Mouse (Mus musculus) heart, postnatal 10 days (tissue): ENCODE results near the gene Bgn. TPM values are rescaled to one million over a fixed set of nuclear protein-coding genes. Genes with fewer than 3 reads are reported as not detected.

ENCODE experiments used
- total RNA-seq, 2 experiments: library from RNA; stranded (reverse); gene quantifications; 2 replicates each; pipeline ENCODE4 v1.2.3; 2021

Gene Bgn
- total RNA-seq, 2 experiments from 2014 or later, result 276 to 309 TPM

Other genes starting within 250 kb of the Bgn start
- not detected for gene Xlr4c, start 240.5 kb upstream of the Bgn start, total RNA-seq
- gene Xlr3c, start 218.2 kb upstream of the Bgn start, total RNA-seq, result not detected
- not detected for gene Xlr5a, start 190.6 kb upstream of the Bgn start, total RNA-seq
- gene Xlr5c, start 190.6 kb upstream of the Bgn start, total RNA-seq, result not detected
- gene Gm45015, start 146.8 kb upstream of the Bgn start, total RNA-seq, result not detected
- gene Zfp275, start 141.0 kb upstream of the Bgn start, total RNA-seq, result 1 to 10 TPM; 6.7 to 8.1 TPM
- not detected for gene Gm18336, start 84.9 kb upstream of the Bgn start, total RNA-seq
- gene Zfp92, start 72.5 kb upstream of the Bgn start, total RNA-seq, result not detected
- gene Trex2, start 48.3 kb upstream of the Bgn start, total RNA-seq, result not detected
- 10 to 100 TPM; 14.5 to 16.3 TPM for gene Haus7, start 24.6 kb upstream of the Bgn start, total RNA-seq
- under 1 TPM in 1 of 2 experiments, not detected in 1; 0.15 TPM for gene Atp2b3, start 19.5 kb downstream of the Bgn start, total RNA-seq
- gene Dusp9, start 155.8 kb downstream of the Bgn start, total RNA-seq, result under 1 TPM in 1 of 2 experiments, not detected in 1; 0.14 TPM
- gene Pnck, start 176.5 kb downstream of the Bgn start, total RNA-seq, result 1 to 10 TPM; 8.0 to 8.4 TPM
- 100 to 1,000 TPM; 112 to 126 TPM for gene Slc6a8, start 189.5 kb downstream of the Bgn start, total RNA-seq
- gene Bcap31, start 232.6 kb downstream of the Bgn start, total RNA-seq, result 100 to 1,000 TPM in 1 of 2 experiments, 10 to 100 TPM in 1; 99.5 to 104 TPM
- gene Abcd1, start 233.0 kb downstream of the Bgn start, total RNA-seq, result 10 to 100 TPM; 23.9 to 28.4 TPM